Mouse (Mus musculus): ENCODE data around the gene Dr1.

DNA sequence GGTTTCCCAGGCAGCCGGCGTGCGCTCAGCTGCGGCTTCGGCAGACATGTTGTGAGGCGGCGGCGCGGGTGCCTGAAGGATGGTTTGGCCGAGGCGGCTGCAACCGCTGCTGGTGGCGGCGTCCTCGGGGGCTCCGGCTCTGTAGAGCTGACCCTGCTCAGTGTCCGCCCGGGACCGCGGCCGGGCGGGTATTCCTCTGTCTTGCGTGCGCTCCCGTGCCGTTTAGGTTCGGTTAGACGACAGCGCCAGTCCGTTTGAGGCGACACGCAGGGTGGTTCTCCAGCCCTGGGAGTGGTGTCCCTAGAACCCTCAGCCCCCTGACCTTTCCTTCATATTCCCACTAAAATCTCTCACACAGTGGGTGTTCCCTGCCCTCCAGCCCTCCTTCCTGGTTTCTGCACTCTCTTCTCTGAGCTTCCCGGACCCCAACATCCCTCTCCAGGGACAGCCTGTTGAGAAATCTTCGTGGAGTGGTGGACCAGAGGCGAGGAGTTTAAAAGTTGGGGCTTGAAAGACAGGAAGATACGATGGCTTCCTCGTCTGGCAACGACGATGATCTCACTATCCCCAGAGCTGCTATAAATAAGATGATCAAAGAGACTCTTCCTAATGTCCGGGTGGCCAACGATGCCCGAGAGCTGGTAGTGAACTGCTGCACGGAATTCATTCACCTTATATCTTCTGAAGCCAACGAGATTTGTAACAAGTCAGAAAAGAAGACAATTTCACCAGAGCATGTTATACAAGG lies 540 bp downstream of the Dr1 start:
- no peak for TF ChIP-seq POLR2A (IDR thresholded peaks at IDR 0.05; ENCODE audit: extremely low read depth, insufficient read depth, low read length)
- TF ChIP-seq CTCF (IDR thresholded peaks at IDR 0.05; ENCODE audit: extremely low read depth, insufficient read depth, low read length), result no peak

Data from cortical plate, adult 2 months (tissue).